Mouse (Mus musculus) forebrain, embryonic 13.5 days (tissue): ENCODE measurements around the gene Polr3c. TPM values are rescaled to one million over a fixed set of nuclear protein-coding genes. Genes with fewer than 3 reads are reported as not detected.
A peak's percentile ranks its signal among the peaks of the same experiment; 100 is the strongest.

Experiments
- ATAC-seq: fragments of 200-750 bp; cut with Nextera tagmentation; 2 replicates; pipeline ENCODE4 v1.8.0; 2017
- H3K27ac ChIP-seq: fragments of 300-500 bp; sonication (generic); 2 replicates; pipeline ENCODE4 v1.5.1; 2015; ENCODE audit warnings: inconsistent platforms, mild to moderate bottlenecking, moderate library complexity
- H3K27me3 ChIP-seq: fragments of 300-500 bp; sonication (generic); 2 replicates; pipeline ENCODE4 v1.6.1; 2015; ENCODE audit warnings: mild to moderate bottlenecking, inconsistent platforms
- H3K36me3 ChIP-seq: fragments of 300-500 bp; sonication (generic); 2 replicates; pipeline ENCODE4 v1.6.1; 2015; ENCODE audit warnings: mild to moderate bottlenecking, inconsistent platforms; ENCODE audit not compliant: poor library complexity, severe bottlenecking
- H3K4me1 ChIP-seq: fragments of 300-500 bp; sonication (generic); 2 replicates; pipeline ENCODE4 v1.6.1; 2015; ENCODE audit warnings: inconsistent platforms
- H3K4me2 ChIP-seq: fragments of 300-500 bp; sonication (generic); 2 replicates; pipeline ENCODE4 v1.6.1; 2015; ENCODE audit warnings: inconsistent platforms, mild to moderate bottlenecking, moderate library complexity
- H3K4me3 ChIP-seq: fragments of 300-500 bp; sonication (generic); 2 replicates; pipeline ENCODE4 v1.5.1; 2015; ENCODE audit warnings: mild to moderate bottlenecking, inconsistent platforms
- H3K9ac ChIP-seq: fragments of 300-500 bp; sonication (generic); 2 replicates; pipeline ENCODE4 v1.6.1; 2015; ENCODE audit warnings: mild to moderate bottlenecking, inconsistent platforms
- H3K9me3 ChIP-seq: fragments of 300-500 bp; sonication (generic); replicated peaks from 2 replicates; pipeline ENCODE4 v1.6.1; 2016; ENCODE audit warnings: inconsistent platforms
- WGBS: fragments of 180-500 bp; shearing (Covaris S2); methylation state at CpG from one replicate; pipeline ENCODE4 v1.1.7; 2015; 5-methylcytosine and 5-hydroxymethylcytosine counted together
- polyA plus RNA-seq: library from polyadenylated mRNA; unstranded; fragments of >200 nt; fragmentation: Nextera tagmentation; extraction: Ambion mirVana; gene quantifications from 2 replicates; pipeline ENCODE4 v1.2.1, GENCODE M21; 2015

The Polr3c gene
- polyA plus RNA-seq, 1 experiment from 2014 or later, result 42.0 TPM

DNA sequence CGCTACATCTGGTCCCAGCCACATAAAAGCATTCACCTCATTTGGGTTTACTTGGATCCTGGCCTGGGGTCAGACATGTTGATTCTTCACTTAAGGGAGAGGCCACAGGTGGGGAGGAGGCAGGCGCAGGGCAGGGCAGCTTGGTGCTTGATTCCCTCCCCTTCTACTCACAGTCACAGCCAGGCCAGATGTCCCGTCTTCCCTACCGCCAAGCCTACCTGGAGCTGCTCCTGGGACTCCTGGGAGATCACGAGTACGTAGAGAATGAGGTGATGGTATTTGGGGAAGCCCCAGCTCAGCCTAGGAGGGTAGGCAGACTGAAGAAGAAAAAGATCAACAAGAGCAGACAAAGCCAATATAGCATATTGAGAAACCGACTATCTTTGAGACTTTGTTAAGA is 20.4 kb downstream of the Polr3c start:
- Histone ChIP-seq H3K4me1 (peaks cover 7% of the 10 kb centered on the region), H3K9me3 (no peaks in the 10 kb centered on the region), H3K27ac (no peak overlapping the region), H3K4me3 (no peak overlapping the region), H3K9ac (no peak overlapping the region), H3K36me3 (peaks cover 52% of the 10 kb centered on the region), H3K4me2 (no peak overlapping the region), H3K27me3 (peaks cover 12% of the 10 kb centered on the region)
- ATAC-seq, result no peak
- 78% methylated on average over 7 of the region's 7 CpGs for WGBS

DNA sequence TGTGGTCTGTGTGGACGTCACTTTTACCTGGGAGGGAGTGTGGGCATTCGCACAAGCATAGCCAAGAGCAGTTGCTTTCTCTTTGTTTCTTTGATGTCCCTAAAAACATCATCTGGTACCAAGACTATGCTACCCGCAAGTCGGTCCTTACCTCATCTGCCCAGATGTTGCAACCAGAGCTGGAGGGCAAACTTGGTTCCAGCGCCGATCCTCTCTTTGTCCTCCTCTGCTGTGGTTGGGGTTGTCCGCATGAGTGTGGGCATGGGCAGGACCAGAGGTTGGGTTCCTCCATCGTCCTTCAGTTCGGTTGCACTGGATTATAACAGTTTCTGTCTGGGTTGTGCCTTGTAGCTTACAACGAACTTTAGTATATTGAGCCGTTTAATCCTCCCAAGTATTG is 21.2 kb downstream of the Polr3c start:
- Histone ChIP-seq H3K4me1 (peaks cover 7% of the 10 kb centered on the region), H3K4me2 (no peak overlapping the region), H3K27ac (no peak overlapping the region), H3K4me3 (no peak overlapping the region), H3K27me3 (peaks cover 12% of the 10 kb centered on the region), H3K36me3 (peaks cover 52% of the 10 kb centered on the region), H3K9me3 (no peaks in the 10 kb centered on the region), H3K9ac (no peak overlapping the region)
- no peak for ATAC-seq
- 91% methylated on average over 11 of the region's 11 CpGs for WGBS

DNA sequence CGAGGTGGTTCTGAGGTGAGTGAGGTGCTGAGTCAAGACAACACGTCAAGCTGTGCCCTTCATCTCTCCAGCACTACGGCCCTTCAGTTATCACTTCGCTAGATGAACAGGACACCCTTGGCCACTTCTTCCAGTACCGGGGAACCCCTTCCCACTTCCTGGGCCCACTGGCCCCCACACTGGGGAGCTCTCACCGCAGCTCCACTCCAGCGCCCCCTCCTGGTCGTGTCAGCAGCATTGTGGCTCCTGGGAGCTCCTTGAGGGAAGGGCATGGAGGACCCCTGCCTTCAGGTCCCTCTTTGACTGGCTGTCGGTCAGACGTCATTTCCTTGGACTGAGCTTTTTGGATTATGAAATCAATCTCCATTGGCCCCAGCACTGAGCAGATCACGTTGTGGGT is 22.6 kb downstream of the Polr3c start:
- Histone ChIP-seq H3K36me3 (peaks cover 52% of the 10 kb centered on the region), H3K9me3 (no peaks in the 10 kb centered on the region), H3K27ac (no peak overlapping the region), H3K27me3 (peaks cover 12% of the 10 kb centered on the region), H3K9ac (no peak overlapping the region), H3K4me1 (peaks cover 7% of the 10 kb centered on the region), H3K4me2 (no peak overlapping the region), H3K4me3 (no peak overlapping the region)
- WGBS, result 66% methylated on average over 11 of the region's 11 CpGs
- no peak for ATAC-seq

DNA sequence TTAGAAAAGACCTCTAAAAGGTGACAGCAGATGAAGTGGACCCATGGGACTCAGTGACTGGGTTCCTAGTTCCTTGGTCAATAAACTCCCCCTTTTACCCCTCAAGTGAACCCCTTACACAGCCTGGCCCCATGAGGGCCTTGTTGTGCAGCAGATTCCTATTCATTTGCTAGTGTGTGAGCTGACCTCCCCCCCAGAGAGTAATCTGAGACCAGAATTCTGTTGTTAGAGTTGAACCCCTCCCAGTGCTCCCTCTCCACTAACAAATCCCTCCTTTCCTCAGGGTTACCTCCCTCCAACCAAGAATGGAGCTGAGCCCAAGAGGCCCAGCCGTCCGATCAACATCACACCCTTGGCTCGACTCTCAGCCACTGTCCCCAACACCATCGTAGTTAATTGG is 26.4 kb downstream of the Polr3c start:
- Histone ChIP-seq H3K4me2 (no peak overlapping the region), H3K4me1 (peaks cover 12% of the 10 kb centered on the region), H3K27ac (no peak overlapping the region), H3K27me3 (no peaks in the 10 kb centered on the region), H3K9me3 (no peaks in the 10 kb centered on the region), H3K36me3 (peaks cover 50% of the 10 kb centered on the region), H3K4me3 (no peak overlapping the region), H3K9ac (no peak overlapping the region)
- ATAC-seq, result no peak
- WGBS, result 87% methylated on average over 4 of the region's 4 CpGs

DNA sequence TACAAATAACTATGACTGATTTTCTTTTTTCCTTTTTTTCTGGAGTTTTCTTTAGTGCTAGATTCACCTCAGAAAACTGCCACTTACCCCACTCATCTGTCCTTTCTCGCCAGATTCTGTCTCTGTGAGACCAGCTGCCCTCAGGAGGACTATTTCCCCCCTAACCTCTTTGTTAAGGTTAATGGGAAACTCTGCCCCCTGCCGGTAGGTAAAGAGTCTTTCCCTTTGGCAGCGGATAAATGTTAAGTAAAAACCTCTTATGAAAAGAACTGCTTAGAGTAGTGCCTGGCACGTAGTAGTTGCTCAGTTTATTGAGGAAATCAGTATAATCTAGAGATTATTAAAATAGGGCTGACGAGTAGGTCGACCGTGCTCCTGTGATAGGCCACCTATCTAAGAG is 27.1 kb downstream of the Polr3c start:
- no peak for ATAC-seq
- Histone ChIP-seq H3K9me3 (no peaks in the 10 kb centered on the region), H3K4me1 (peaks cover 15% of the 10 kb centered on the region)

DNA sequence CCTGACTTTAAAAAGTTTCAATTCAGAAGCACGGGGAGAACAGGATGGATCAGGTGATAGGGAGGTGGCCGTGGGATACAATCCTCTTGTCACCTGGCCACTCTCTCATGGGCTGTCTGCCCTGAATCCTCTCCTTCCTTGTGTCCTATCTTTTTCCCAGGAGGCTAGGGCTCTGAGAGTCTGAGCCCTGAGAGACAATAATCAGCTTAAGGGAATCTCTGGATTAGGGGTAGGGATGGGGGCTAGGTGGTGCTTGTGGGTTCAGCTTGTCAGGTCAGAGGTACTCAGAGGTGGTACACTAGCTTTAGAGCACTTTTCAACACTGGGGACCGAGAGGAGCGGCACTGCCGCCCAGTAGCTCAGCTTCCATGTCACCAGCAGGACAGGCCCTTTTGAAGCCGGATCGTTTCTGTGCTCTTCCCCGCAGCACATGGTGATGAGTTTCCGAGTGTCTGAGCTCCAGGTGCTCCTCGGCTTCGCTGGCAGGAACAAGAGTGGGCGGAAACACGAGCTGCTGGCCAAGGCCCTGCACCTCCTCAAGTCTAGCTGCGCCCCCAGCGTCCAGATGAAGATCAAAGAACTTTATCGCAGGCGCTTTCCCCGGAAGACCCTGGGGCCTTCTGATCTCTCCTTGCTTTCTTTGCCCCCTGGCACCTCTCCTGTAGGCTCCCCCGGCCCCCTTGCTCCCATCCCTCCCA is 28.3 kb downstream of the Polr3c start:
- ATAC-seq, result no peak
- 55% methylated on average over 19 of the region's 19 CpGs for WGBS
- no peak overlapping the region for H3K4me3 ChIP-seq

More for the DNA sequence above, 27.1 kb downstream of the Polr3c start:
- Histone ChIP-seq H3K27ac (no peak overlapping the region), H3K4me3 (no peak overlapping the region), H3K36me3 (peaks cover 50% of the 10 kb centered on the region), H3K27me3 (no peaks in the 10 kb centered on the region), H3K9ac (no peak overlapping the region), H3K4me2 (no peak overlapping the region)
- 46% methylated on average over 7 of the region's 7 CpGs for WGBS

DNA sequence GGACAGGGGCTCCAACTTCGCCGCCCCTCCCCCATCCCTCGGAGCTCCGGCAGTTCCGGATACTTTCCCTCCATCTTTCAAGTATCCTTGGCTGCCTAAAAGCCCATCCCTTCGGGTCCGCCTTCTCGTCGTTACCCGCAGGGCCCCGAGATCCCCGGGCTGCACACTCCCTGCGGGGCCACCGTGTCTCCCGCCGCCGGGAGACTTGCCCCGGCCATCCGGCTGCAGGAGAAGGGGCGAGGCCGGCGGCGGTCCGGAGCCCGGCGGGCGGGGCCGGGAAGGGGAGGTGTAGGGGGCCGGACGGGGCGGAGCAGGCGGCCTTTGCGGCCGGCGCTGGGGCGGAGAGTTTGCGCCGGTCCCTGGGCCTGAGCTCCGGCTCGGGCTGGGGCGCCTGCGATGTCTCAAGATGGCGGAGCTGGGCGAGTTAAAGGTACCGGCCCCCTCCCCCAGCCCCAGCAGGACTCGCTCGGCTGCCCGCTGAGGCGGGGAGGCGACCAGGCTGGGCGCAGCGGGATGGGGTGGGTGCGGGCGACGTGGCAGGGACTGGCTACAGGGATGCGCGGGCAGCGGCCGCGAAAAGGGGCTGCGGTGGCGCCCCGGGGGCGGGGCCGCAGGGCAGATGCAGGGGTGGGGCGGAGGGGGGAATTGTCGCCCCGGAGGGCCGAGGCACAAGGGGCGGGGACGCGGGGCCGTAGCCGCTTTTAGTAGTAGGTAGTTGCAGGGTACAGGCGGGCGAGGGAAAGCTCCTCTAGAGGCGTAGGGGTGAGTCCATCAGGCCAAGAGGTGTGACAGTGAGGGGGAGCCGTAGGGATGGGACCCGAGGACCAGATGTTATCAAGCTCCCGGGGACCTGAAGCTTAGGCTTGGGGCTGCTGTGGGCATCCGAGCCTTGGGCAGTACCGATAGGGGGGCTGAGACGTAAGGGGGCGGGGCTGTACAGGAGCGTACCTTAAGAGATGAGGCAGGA is 30.4 kb downstream of the Polr3c start:
- peak; percentile 92 for ATAC-seq
- peak overlapping the region; percentile 81 for H3K4me2 ChIP-seq
- H3K27me3 ChIP-seq, result no peaks in the 10 kb centered on the region
- peak overlapping the region; percentile 88 for H3K9ac ChIP-seq
- H3K4me1 ChIP-seq, result peaks cover 15% of the 10 kb centered on the region
- peak overlapping the region; percentile 91 for H3K27ac ChIP-seq
- under 1% methylated on average over 74 of the region's 85 CpGs for WGBS
- H3K4me3 ChIP-seq, result peak overlapping the region; percentile 83
- H3K9me3 ChIP-seq, result no peaks in the 10 kb centered on the region
- H3K36me3 ChIP-seq, result peaks cover 23% of the 10 kb centered on the region

More for the DNA sequence above, 28.3 kb downstream of the Polr3c start:
- no peak overlapping the region for H3K4me2 ChIP-seq
- H3K9ac ChIP-seq, result no peak overlapping the region
- no peak overlapping the region for H3K27ac ChIP-seq
- H3K36me3 ChIP-seq, result peaks cover 40% of the 10 kb centered on the region
- H3K4me1 ChIP-seq, result peaks cover 15% of the 10 kb centered on the region
- H3K27me3 ChIP-seq, result no peaks in the 10 kb centered on the region
- no peaks in the 10 kb centered on the region for H3K9me3 ChIP-seq

DNA sequence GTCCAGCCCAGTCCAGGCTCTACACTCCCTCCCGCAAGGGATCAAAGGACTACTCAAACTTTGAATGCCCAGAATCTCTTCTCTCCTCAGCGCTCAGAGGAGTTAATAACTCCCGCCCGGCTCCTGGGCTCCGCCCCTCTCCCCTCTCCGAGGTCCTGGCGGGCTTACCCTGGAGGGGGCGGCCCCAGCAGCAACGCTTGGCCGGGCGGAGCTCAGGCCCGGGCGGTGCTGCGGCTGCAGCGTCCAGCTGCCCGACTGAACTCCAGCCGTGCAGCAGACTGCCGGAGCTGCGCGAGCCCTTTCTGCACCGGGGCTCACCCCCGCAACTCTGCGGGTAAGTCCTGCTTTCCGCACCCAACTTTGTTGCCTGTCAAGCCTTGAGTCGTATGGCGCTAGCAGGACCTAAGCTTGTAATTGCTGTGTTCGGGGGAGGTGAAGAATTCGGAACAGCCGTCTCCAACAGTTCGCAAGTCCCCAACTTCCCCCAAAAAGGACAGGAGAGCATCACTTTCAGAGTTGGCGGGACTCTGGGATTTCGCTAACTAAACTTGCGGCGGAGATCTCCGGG is 31.1 kb downstream of the Polr3c start, which contains the start of gene Pias3:
Gene Pias3 (plus strand): TSS at position 187 of the 568 bp plus-strand sequence.
- peak within 1 kb of the TSS; percentile 83 for H3K4me3 ChIP-seq
- H3K9ac ChIP-seq, result peak within 1 kb of the TSS; percentile 88
- peaks cover 15% of the 10 kb centered on the region for H3K36me3 ChIP-seq
- peak within 1 kb of the TSS; percentile 81 for H3K4me2 ChIP-seq
- WGBS, result under 1% methylated on average over 35 of the region's 35 CpGs
- H3K27ac ChIP-seq, result peak within 1 kb of the TSS; percentile 91
- ATAC-seq, result peak; percentile 73
- H3K4me1 ChIP-seq, result peaks cover 15% of the 10 kb centered on the region
- H3K9me3 ChIP-seq, result no peaks in the 10 kb centered on the region
- no peaks in the 10 kb centered on the region for H3K27me3 ChIP-seq

DNA sequence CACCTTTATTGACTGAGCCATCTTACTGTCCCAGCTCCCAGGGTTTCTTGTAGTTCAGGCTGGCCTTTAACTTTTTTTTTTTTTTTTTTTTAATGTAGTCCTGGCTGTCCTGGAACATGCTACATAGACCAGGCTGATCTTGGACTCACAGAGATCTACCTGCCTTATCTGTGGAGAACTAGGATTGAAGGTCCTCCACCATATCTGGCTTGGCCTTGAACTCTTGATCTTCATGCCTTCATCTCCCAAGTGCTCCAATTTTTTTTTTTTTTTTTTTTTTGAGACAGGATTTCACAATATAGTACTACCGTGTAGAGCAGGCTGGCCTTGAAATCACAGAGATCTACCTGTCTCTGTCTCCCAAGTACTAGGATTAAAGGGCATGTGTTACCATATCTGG is 33.8 kb downstream of the Polr3c start:
- no peaks in the 10 kb centered on the region for H3K36me3 ChIP-seq
- H3K27ac ChIP-seq, result no peak overlapping the region
- H3K4me3 ChIP-seq, result no peak overlapping the region
- 100% methylated on average over 1 of the region's 1 CpGs for WGBS
- ATAC-seq, result no peak
- no peak overlapping the region for H3K9ac ChIP-seq
- no peaks in the 10 kb centered on the region for H3K9me3 ChIP-seq
- no peak overlapping the region for H3K4me2 ChIP-seq
- peaks cover 19% of the 10 kb centered on the region for H3K4me1 ChIP-seq
- H3K27me3 ChIP-seq, result no peaks in the 10 kb centered on the region

DNA sequence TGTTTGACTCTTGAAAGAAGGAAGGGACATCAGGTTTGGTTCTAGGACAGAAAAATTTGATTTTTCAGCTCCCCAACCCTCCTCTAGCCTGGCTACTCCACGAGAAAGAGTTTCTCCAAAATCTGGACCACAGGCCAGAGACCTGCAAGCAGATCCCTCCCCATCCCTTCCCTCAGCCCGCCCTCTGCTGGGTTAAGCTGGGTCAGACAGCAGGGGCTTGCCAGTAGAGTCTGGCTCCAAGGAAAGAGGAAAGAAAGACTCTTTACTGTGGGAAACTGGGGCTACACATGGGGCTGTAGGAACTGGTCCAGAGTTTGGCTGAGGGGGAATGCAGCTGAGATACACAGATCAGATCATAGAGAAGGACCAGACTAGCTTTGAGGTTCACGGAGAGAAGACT is 34.9 kb downstream of the Polr3c start:
- no peak for ATAC-seq
- WGBS, result 10% methylated on average over 3 of the region's 3 CpGs
- H3K4me3 ChIP-seq, result no peak overlapping the region

DNA sequence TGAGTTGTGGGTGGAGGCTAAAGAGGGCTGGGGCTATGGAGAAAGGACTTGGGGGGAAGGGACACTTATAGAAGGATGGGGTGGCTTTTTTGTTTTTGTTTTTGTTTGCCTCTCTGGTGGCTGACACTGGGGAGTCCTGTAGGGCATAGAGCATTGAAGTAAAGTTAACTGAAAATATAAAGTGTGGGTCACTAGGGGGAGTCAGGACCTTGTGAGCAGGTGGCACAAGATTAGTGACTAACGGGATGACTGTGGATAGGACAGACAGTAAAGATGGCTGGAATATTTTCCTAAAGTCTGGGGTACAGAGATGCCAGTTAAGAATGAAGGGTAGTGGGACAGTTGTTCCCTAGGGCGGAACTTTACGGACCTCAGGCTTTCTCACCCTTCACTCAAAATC is 37.1 kb downstream of the Polr3c start:
- 44% methylated on average over 3 of the region's 3 CpGs for WGBS

More for the DNA sequence above, 34.9 kb downstream of the Polr3c start:
- no peak overlapping the region for H3K4me2 ChIP-seq
- H3K9me3 ChIP-seq, result no peaks in the 10 kb centered on the region
- peaks cover 12% of the 10 kb centered on the region; the same call in 1 of the 2 replicates for H3K4me1 ChIP-seq
- H3K27ac ChIP-seq, result no peak overlapping the region
- H3K36me3 ChIP-seq, result no peaks in the 10 kb centered on the region
- H3K9ac ChIP-seq, result no peak overlapping the region
- no peaks in the 10 kb centered on the region for H3K27me3 ChIP-seq

DNA sequence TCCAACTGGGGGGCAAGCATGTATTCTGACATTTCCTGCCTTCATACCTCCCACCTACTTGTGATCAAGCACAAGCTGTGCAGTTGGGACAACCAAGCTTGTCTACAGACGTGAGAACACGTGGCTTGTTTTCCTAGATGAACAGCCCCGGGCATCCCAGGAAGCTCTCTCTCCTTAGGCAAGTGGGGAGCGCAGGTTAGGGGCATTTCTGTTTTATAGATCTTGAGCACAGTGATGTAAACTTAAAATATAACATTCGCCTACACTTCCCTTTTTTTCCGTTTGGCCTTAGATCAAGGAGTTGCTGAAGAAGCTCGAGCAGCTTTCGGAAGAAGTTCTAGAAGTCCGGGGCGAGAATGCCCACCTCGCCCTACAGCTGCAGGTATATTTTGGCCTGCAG is 38.6 kb downstream of the Polr3c start:
- no peak overlapping the region for H3K4me2 ChIP-seq
- 88% methylated on average over 11 of the region's 11 CpGs for WGBS

More for the DNA sequence above, 37.1 kb downstream of the Polr3c start:
- Histone ChIP-seq H3K4me2 (no peak overlapping the region), H3K27me3 (no peaks in the 10 kb centered on the region), H3K27ac (no peak overlapping the region), H3K9ac (no peak overlapping the region), H3K9me3 (no peaks in the 10 kb centered on the region), H3K4me1 (0 out of 2 replicates have a peak, but pooled peaks cover 4% of the 10 kb centered on the region), H3K4me3 (no peak overlapping the region), H3K36me3 (no peaks in the 10 kb centered on the region)
- no peak for ATAC-seq

More for the DNA sequence above, 38.6 kb downstream of the Polr3c start:
- H3K9ac ChIP-seq, result no peak overlapping the region
- peaks cover 12% of the 10 kb centered on the region for H3K27me3 ChIP-seq
- no peaks in the 10 kb centered on the region for H3K36me3 ChIP-seq
- H3K9me3 ChIP-seq, result no peaks in the 10 kb centered on the region
- no peak overlapping the region for H3K4me3 ChIP-seq
- H3K4me1 ChIP-seq, result 0 out of 2 replicates have a peak, but pooled peaks cover 4% of the 10 kb centered on the region
- ATAC-seq, result no peak
- H3K27ac ChIP-seq, result no peak overlapping the region
